Mouse (Mus musculus) testis, adult 2 months (tissue): Measurements from ENCODE around the gene Mapre3. TPM values are rescaled to one million over a fixed set of nuclear protein-coding genes. Genes with fewer than 3 reads are reported as not detected.

Experiments used
- H3K27ac ChIP-seq: fragments of 200-500 bp; 2 replicates; pipeline ENCODE4 v1.5.1; 2012; ENCODE audit warnings: low read depth, low read length; ENCODE audit not compliant: control insufficient read depth, insufficient read depth
- H3K27me3 ChIP-seq: fragments of 200-500 bp; 2 replicates; pipeline ENCODE4 v1.6.1; 2012; ENCODE audit warnings: mild to moderate bottlenecking, low read length, moderate library complexity; ENCODE audit not compliant: control insufficient read depth, insufficient read depth
- H3K36me3 ChIP-seq: fragments of 200-500 bp; 2 replicates; pipeline ENCODE4 v1.6.1; 2012; ENCODE audit warnings: mild to moderate bottlenecking, low read length; ENCODE audit not compliant: control insufficient read depth, insufficient read depth
- H3K4me1 ChIP-seq: fragments of 200-500 bp; 2 replicates; pipeline ENCODE4 v1.6.1; 2012; ENCODE audit warnings: low read length; ENCODE audit not compliant: control insufficient read depth, insufficient read depth
- H3K4me3 ChIP-seq: fragments of 200-500 bp; 2 replicates; pipeline ENCODE4 v1.5.1; 2012; ENCODE audit warnings: low read depth, mild to moderate bottlenecking, low read length, moderate library complexity, mixed read lengths; ENCODE audit not compliant: control insufficient read depth
- CTCF ChIP-seq: fragments of 200-500 bp; IDR thresholded peaks from 2 replicates; pipeline ENCODE4 v1.5.1; 2012; ENCODE audit warnings: low read depth, mild to moderate bottlenecking, inconsistent platforms, low read length, moderate library complexity; ENCODE audit not compliant: control insufficient read depth, insufficient read depth, insufficient replicate concordance
- POLR2A ChIP-seq: fragments of 200-500 bp; IDR thresholded peaks from 2 replicates; pipeline ENCODE4 v1.6.1; 2012; ENCODE audit warnings: low read depth, mild to moderate bottlenecking, inconsistent platforms, low read length, moderate library complexity; ENCODE audit not compliant: control insufficient read depth
- polyA plus RNA-seq: library from polyadenylated mRNA; depleted of rRNA; stranded (reverse); fragments of >200 nt; gene quantifications from 2 replicates; pipeline ENCODE4 v1.2.3, GENCODE M21; 2012; rRNA removed

Mapre3 gene
- polyA plus RNA-seq, 1 experiment, result 342 TPM

GRCm38 (mm10) chr5:30913060-30913841 lies 98.8 kb downstream of the Mapre3 start, which contains the start of gene Emilin1:
TSS of gene Emilin1 (plus strand) at chr5:30913402.
- Histone ChIP-seq H3K4me1 (peaks cover 8% of the 10 kb centered on the region), H3K27ac (peak within 1 kb of the TSS; percentile 39; the same call in 1 of the 2 replicates), H3K4me3 (peak within 1 kb of the TSS; percentile 34), H3K36me3 (no peaks in the 10 kb centered on the region), H3K27me3 (no peaks in the 10 kb centered on the region)
- no peak for TF ChIP-seq CTCF
- TF ChIP-seq POLR2A, result no peak

- Histone ChIP-seq H3K36me3 (no peaks in the 10 kb centered on the region), H3K4me3 (peak overlapping the region; percentile 34; the same call in 1 of the 2 replicates), H3K4me1 (peaks cover 2% of the 10 kb centered on the region; the same call in 1 of the 2 replicates), H3K27me3 (no peaks in the 10 kb centered on the region), H3K27ac (no peak overlapping the region)
- TF ChIP-seq POLR2A (no peak), CTCF (no peak)
Measured at GRCm38 (mm10) chr5:30914101-30914635, 99.7 kb downstream of the Mapre3 start.

GRCm38 (mm10) chr5:30914849-30915248 lies 100.4 kb downstream of the Mapre3 start:
- Histone ChIP-seq H3K4me1 (peaks cover 2% of the 10 kb centered on the region; the same call in 1 of the 2 replicates), H3K4me3 (no peak overlapping the region), H3K27ac (no peak overlapping the region), H3K27me3 (no peaks in the 10 kb centered on the region), H3K36me3 (no peaks in the 10 kb centered on the region)
- TF ChIP-seq CTCF, result no peak
- TF ChIP-seq POLR2A, result no peak

GRCm38 (mm10) chr5:30915456-30915855 lies 101.0 kb downstream of the Mapre3 start:
- Histone ChIP-seq H3K27ac (no peak overlapping the region; the same call in 1 of the 2 replicates), H3K4me1 (peaks cover 5% of the 10 kb centered on the region; the same call in 1 of the 2 replicates)

More at GRCm38 (mm10) chr5:30915456-30915855, 101.0 kb downstream of the Mapre3 start:
- H3K4me3 ChIP-seq, result no peak overlapping the region
- no peaks in the 10 kb centered on the region for H3K36me3 ChIP-seq
- H3K27me3 ChIP-seq, result no peaks in the 10 kb centered on the region
- TF ChIP-seq POLR2A (no peak), CTCF (no peak)

Other genes with a start within 250 kb of the Mapre3 start
- gene Kcnk3, start 226.5 kb upstream of the Mapre3 start, polyA plus RNA-seq, result 0.77 and 0.95 TPM in 2 replicates
- 29.4 TPM in 2 replicates for gene Slc35f6, start 166.7 kb upstream of the Mapre3 start, polyA plus RNA-seq
- gene Cenpa, start 147.9 kb upstream of the Mapre3 start, polyA plus RNA-seq, result 5.8 and 6.3 TPM in 2 replicates
- gene Dpysl5, start 103.1 kb upstream of the Mapre3 start, polyA plus RNA-seq, result 73.0 and 78.9 TPM in 2 replicates
- 126 and 131 TPM in 2 replicates for gene Tmem214, start 53.4 kb downstream of the Mapre3 start, polyA plus RNA-seq
- gene Agbl5, start 74.1 kb downstream of the Mapre3 start, polyA plus RNA-seq, result 489 and 539 TPM in 2 replicates
- gene Ost4, start 93.1 kb downstream of the Mapre3 start, polyA plus RNA-seq, result 184 and 197 TPM in 2 replicates
- 5.7 and 6.5 TPM in 2 replicates for gene Emilin1, start 98.8 kb downstream of the Mapre3 start, polyA plus RNA-seq
- gene Khk, start 106.8 kb downstream of the Mapre3 start, polyA plus RNA-seq, result 6.0 and 10.3 TPM in 2 replicates
- gene Cgref1, start 130.9 kb downstream of the Mapre3 start, polyA plus RNA-seq, result 0.69 and 0.77 TPM in 2 replicates
- gene Preb, start 145.7 kb downstream of the Mapre3 start, polyA plus RNA-seq, result 79.5 and 83.1 TPM in 2 replicates
- gene Tcf23, start 154.0 kb downstream of the Mapre3 start, polyA plus RNA-seq, result 1.00 and 1.0 TPM in 2 replicates
- 38.7 and 47.7 TPM in 2 replicates for gene Atraid, start 233.7 kb downstream of the Mapre3 start, polyA plus RNA-seq
- gene Slc5a6, start 234.3 kb downstream of the Mapre3 start, polyA plus RNA-seq, result 5.4 and 6.2 TPM in 2 replicates
- gene Cad, start 240.1 kb downstream of the Mapre3 start, polyA plus RNA-seq, result 11.2 and 14.0 TPM in 2 replicates